Mouse (Mus musculus) forebrain, postnatal 0 days (tissue): ENCODE measurements around the gene Cabin1. TPM values are rescaled to one million over a fixed set of nuclear protein-coding genes. Genes with fewer than 3 reads are reported as not detected.

ENCODE experiments used
- ATAC-seq: fragments of 200-750 bp; cut with Nextera tagmentation; 2 replicates; pipeline ENCODE4 v1.8.0; 2017; ENCODE audit warnings: mild to moderate bottlenecking, moderate library complexity
- DNase-seq: peaks from one replicate; pipeline ENCODE4 v3.0.0-alpha.2; 2015
- H3K27ac ChIP-seq: fragments of 300-500 bp; sonication (generic); 2 replicates; pipeline ENCODE4 v1.5.1; 2014; ENCODE audit warnings: low read depth, mild to moderate bottlenecking, antibody characterized with exemption, low read length, moderate library complexity, mixed read lengths
- H3K27me3 ChIP-seq: fragments of 300-500 bp; sonication (generic); 2 replicates; pipeline ENCODE4 v1.6.1; 2014; ENCODE audit warnings: mild to moderate bottlenecking, low read length, mixed read lengths; ENCODE audit not compliant: insufficient read depth
- H3K36me3 ChIP-seq: fragments of 300-500 bp; sonication (generic); 2 replicates; pipeline ENCODE4 v1.6.1; 2014; ENCODE audit warnings: mild to moderate bottlenecking, moderate library complexity; ENCODE audit not compliant: insufficient read depth
- H3K4me1 ChIP-seq: fragments of 300-500 bp; sonication (generic); 2 replicates; pipeline ENCODE4 v1.6.1; 2014; ENCODE audit warnings: antibody characterized with exemption; ENCODE audit not compliant: insufficient read depth
- H3K4me2 ChIP-seq: fragments of 300-500 bp; sonication (generic); 2 replicates; pipeline ENCODE4 v1.6.1; 2014; ENCODE audit warnings: low read depth, mild to moderate bottlenecking, moderate library complexity
- H3K4me3 ChIP-seq: fragments of 300-500 bp; sonication (generic); 2 replicates; pipeline ENCODE4 v1.5.1; 2014; ENCODE audit warnings: low read depth, low read length, mixed read lengths
- H3K9ac ChIP-seq: fragments of 300-500 bp; sonication (generic); 2 replicates; pipeline ENCODE4 v1.6.1; 2014; ENCODE audit warnings: mild to moderate bottlenecking
- H3K9me3 ChIP-seq: fragments of 300-500 bp; sonication (generic); 2 replicates; pipeline ENCODE4 v1.6.1; 2016; ENCODE audit warnings: low read length
- CTCF ChIP-seq: sonication (generic); IDR thresholded peaks from 2 replicates; pipeline ENCODE4 v1.5.1; 2016; ENCODE audit warnings: antibody characterized with exemption, control low read depth, low read depth
- WGBS: fragments of 180-500 bp; shearing (Covaris S2); extraction: QIAGEN DNeasy Blood & Tissue Kit; methylation state at CpG from one replicate; pipeline ENCODE4 v1.1.7; 2014; 5-methylcytosine and 5-hydroxymethylcytosine counted together
- polyA plus RNA-seq: library from polyadenylated mRNA; unstranded; fragments of >200 nt; fragmentation: Nextera tagmentation; extraction: Ambion mirVana; gene quantifications from 2 replicates; pipeline ENCODE4 v1.2.1, GENCODE M21; 2015
- total RNA-seq: library from RNA; depleted of rRNA; stranded (reverse); fragments of >200 nt; gene quantifications from 2 replicates; pipeline ENCODE4 v1.2.3, GENCODE M21; 2014; rRNA removed

The Cabin1 gene
- total RNA-seq (67.0 and 85.5 TPM in 2 replicates), polyA plus RNA-seq (19.8 and 28.0 TPM in 2 replicates)

- peak; percentile 100 for DNase-seq
- no peak for TF ChIP-seq CTCF
- no peaks in the 10 kb centered on the region for H3K36me3 ChIP-seq
- ATAC-seq = peak; percentile 99
- peaks cover 9% of the 10 kb centered on the region for H3K4me1 ChIP-seq
- no peaks in the 10 kb centered on the region for H3K27me3 ChIP-seq
- WGBS = 1% methylated on average over 61 of the region's 61 CpGs
- H3K27ac ChIP-seq = peak within 1 kb of the TSS; percentile 93
- H3K4me2 ChIP-seq = peak within 1 kb of the TSS; percentile 71
- peak within 1 kb of the TSS; percentile 90 for H3K9ac ChIP-seq
- no peaks in the 10 kb centered on the region for H3K9me3 ChIP-seq
- peak within 1 kb of the TSS; percentile 85 for H3K4me3 ChIP-seq
Measured at GRCm38 (mm10) chr10:75763682-75764518, at the start of gene Cabin1. Gene Cabin1, minus strand, starts transcription at chr10:75764341.

- DNase-seq = no peak
- Histone ChIP-seq H3K9ac (no peak overlapping the region), H3K36me3 (no peaks in the 10 kb centered on the region), H3K4me1 (no peaks in the 10 kb centered on the region), H3K27me3 (no peaks in the 10 kb centered on the region), H3K4me2 (no peak overlapping the region), H3K27ac (no peak overlapping the region), H3K9me3 (no peaks in the 10 kb centered on the region), H3K4me3 (no peak overlapping the region)
- 79% methylated on average over 2 of the region's 2 CpGs for WGBS
- ATAC-seq = no peak
- no peak for TF ChIP-seq CTCF
Measured at GRCm38 (mm10) chr10:75804217-75804616, 40.1 kb upstream of the Cabin1 start.

- DNase-seq (peak; percentile 40), ATAC-seq (peak; percentile 58)
- Histone ChIP-seq H3K4me3 (peak within 1 kb of the TSS; percentile 40), H3K27ac (peak within 1 kb of the TSS; percentile 45), H3K4me1 (0 out of 2 replicates have a peak, but pooled peaks cover 9% of the 10 kb centered on the region), H3K27me3 (no peaks in the 10 kb centered on the region), H3K9ac (peak within 1 kb of the TSS; percentile 51), H3K9me3 (no peaks in the 10 kb centered on the region), H3K36me3 (no peaks in the 10 kb centered on the region), H3K4me2 (peak within 1 kb of the TSS; percentile 65)
- TF ChIP-seq CTCF = peak; percentile 9; the same call in 1 of the 2 replicates
- WGBS = 1% methylated on average over 18 of the region's 18 CpGs
Measured at GRCm38 (mm10) chr10:75798176-75798696, 34.1 kb upstream of the Cabin1 start, which contains the start of gene Gstt1. Gene Gstt1, minus strand, starts transcription at chr10:75798584.

- TF ChIP-seq CTCF = no peak
- Histone ChIP-seq H3K27ac (peak overlapping the region; percentile 45), H3K9me3 (no peaks in the 10 kb centered on the region), H3K27me3 (no peaks in the 10 kb centered on the region), H3K4me1 (0 out of 2 replicates have a peak, but pooled peaks cover 9% of the 10 kb centered on the region), H3K36me3 (no peaks in the 10 kb centered on the region), H3K9ac (peak overlapping the region; percentile 51), H3K4me3 (peak overlapping the region; percentile 40), H3K4me2 (peak overlapping the region; percentile 65)
- DNase-seq = peak; percentile 50
- peak; percentile 68 for ATAC-seq
- WGBS = 0% methylated on average over 11 of the region's 12 CpGs
Measured at GRCm38 (mm10) chr10:75797619-75798175, 33.6 kb upstream of the Cabin1 start.

GRCm38 (mm10) chr10:75796731-75797516, 32.8 kb upstream of the Cabin1 start:
- Histone ChIP-seq H3K4me1 (0 out of 2 replicates have a peak, but pooled peaks cover 9% of the 10 kb centered on the region), H3K36me3 (no peaks in the 10 kb centered on the region), H3K27me3 (no peaks in the 10 kb centered on the region), H3K4me2 (peak overlapping the region; percentile 65), H3K9ac (no peak overlapping the region; the same call in 1 of the 2 replicates), H3K4me3 (peak overlapping the region; percentile 40), H3K9me3 (no peaks in the 10 kb centered on the region), H3K27ac (no peak overlapping the region)
- TF ChIP-seq CTCF = no peak
- ATAC-seq (no peak), DNase-seq (no peak)
- WGBS = 50% methylated on average over 11 of the region's 11 CpGs

GRCm38 (mm10) chr10:75794880-75795279, 30.7 kb upstream of the Cabin1 start:
- Histone ChIP-seq H3K4me1 (0 out of 2 replicates have a peak, but pooled peaks cover 9% of the 10 kb centered on the region), H3K4me3 (no peak overlapping the region), H3K9me3 (no peaks in the 10 kb centered on the region), H3K27me3 (no peaks in the 10 kb centered on the region), H3K9ac (no peak overlapping the region), H3K4me2 (no peak overlapping the region), H3K27ac (no peak overlapping the region), H3K36me3 (no peaks in the 10 kb centered on the region)
- DNase-seq (peak; percentile 7), ATAC-seq (0 out of 2 replicates have a peak, but pooled peaks have one; percentile 30)
- WGBS = 18% methylated on average over 3 of the region's 3 CpGs
- 0 out of 2 replicates have a peak, but pooled peaks have one; percentile 13 for TF ChIP-seq CTCF
